Mouse (Mus musculus): ENCODE results near the gene Socs5. TPM values are rescaled to one million over a fixed set of nuclear protein-coding genes. Genes with fewer than 3 reads are reported as not detected.
A peak's percentile ranks its signal among the peaks of the same experiment; 100 is the strongest.

The Socs5 gene
- polyA plus RNA-seq, 1 experiment from 2014 or later: 15.5 TPM

DNA sequence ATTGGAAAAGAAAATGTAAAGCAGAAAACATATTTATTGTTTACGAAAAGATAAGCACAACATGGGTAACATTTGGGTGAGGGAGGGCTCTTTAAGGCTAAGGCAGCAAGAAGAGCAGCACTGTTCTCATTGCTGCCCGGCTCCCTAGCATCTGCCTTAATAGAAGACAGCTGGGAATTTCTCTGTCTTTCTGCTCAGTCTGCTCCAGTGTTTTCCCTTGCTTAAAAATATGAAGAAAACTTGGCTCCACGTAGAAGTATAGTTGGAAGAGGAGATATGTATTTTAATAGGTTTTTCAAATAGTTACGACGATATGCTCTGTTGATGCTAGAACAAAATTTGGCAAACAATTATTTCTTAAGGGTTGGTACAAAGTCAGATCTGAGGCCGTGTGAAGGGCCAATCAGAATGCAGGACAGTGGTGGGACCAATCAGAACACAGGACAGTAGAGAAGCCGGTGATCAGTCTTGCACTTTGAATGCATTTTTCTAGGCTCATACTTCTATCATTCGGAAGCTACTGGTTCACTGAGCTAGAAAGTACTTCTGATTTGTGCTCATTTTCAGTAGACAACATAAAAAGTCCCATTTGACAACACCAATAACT, 39.0 kb downstream of the Socs5 start:
- no peak overlapping the region for H3K4me3 ChIP-seq
- H3K4me1 ChIP-seq: peaks cover 18% of the 10 kb centered on the region
- no peak overlapping the region for H3K27ac ChIP-seq
- WGBS: 59% methylated on average over 8 of the region's 8 CpGs
- no peak overlapping the region for H3K4me2 ChIP-seq
- no peaks in the 10 kb centered on the region for H3K9me3 ChIP-seq
- no peaks in the 10 kb centered on the region for H3K36me3 ChIP-seq
- no peak overlapping the region for H3K9ac ChIP-seq
- no peak for ATAC-seq (ENCODE audit: insufficient number of reproducible peaks, low FRiP score, low TSS enrichment, low read depth)
- H3K27me3 ChIP-seq: no peaks in the 10 kb centered on the region

DNA sequence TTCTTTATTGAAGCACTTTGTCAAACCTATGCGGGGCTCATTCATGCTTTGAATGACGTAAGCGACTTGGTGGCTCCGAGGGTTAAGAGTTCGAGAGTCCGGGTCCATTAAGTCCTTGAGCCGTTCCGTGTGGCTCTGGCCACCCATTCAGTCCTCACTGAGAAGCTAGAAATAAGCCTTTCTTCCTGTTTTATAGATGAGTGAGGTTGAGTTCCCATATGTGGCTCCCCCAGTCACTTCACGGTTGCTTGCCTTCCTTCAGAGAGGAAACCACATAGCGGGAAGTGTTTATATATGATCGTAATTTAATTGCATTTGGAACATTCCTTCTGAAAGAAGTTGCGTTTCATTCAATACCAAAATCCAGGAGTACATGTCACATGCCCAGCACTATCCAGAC, 42.3 kb downstream of the Socs5 start:
- Histone ChIP-seq H3K9me3 (no peaks in the 10 kb centered on the region), H3K4me3 (no peak overlapping the region), H3K27me3 (no peaks in the 10 kb centered on the region), H3K27ac (peak overlapping the region; percentile 64; the same call in 1 of the 2 replicates), H3K4me2 (no peak overlapping the region), H3K9ac (no peak overlapping the region), H3K36me3 (no peaks in the 10 kb centered on the region), H3K4me1 (peaks cover 13% of the 10 kb centered on the region; the same call in 1 of the 2 replicates)
- 62% methylated on average over 12 of the region's 12 CpGs for WGBS
- no peak for ATAC-seq (ENCODE audit: insufficient number of reproducible peaks, low FRiP score, low TSS enrichment, low read depth)

DNA sequence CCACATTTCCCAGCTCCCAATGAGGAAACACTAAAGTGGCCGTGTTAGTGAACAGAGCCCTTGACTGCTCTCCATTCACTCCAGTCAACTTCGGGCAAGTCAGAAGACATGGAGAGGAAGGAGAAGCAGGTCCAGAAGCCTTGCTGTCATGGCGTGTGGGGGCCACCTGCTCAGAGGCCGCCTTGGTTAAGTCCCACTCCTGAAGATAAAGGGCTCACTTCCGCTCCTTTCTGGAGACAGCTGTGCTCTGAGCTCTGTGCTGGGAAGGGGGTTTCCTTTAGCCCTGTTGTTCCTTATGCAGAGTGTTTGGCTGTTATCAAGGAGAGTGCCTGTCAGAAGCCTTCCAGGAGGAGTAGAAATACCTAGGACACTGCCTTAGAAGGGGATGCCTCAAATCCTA, 45.5 kb downstream of the Socs5 start:
- ATAC-seq (ENCODE audit: insufficient number of reproducible peaks, low FRiP score, low TSS enrichment, low read depth): no peak
- no peak overlapping the region for H3K27ac ChIP-seq
- WGBS: 41% methylated on average over 5 of the region's 5 CpGs
- H3K27me3 ChIP-seq: no peaks in the 10 kb centered on the region
- H3K36me3 ChIP-seq: no peaks in the 10 kb centered on the region
- H3K4me1 ChIP-seq: peaks cover 13% of the 10 kb centered on the region; the same call in 1 of the 2 replicates
- H3K4me2 ChIP-seq: no peak overlapping the region
- no peaks in the 10 kb centered on the region for H3K9me3 ChIP-seq
- no peak overlapping the region for H3K4me3 ChIP-seq
- no peak overlapping the region for H3K9ac ChIP-seq

DNA sequence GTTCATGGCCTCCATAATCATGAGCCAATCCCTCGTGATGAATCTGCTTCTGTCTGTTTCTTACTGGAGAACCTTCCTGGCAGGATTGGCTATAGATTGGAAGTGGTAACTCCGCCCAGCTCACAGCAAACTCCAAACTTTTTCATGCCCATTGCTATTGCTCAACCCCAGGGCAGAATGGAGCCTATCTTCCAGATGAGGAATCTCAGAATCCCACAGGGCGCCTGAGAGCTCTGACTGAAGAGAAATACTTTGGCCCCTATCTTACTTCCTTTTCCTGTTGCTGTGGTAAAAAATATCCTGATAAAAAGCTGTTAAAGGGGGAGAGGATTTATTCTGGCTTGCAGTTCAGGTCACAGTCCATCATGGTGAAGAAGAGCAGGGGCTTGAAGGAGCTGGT, 48.2 kb downstream of the Socs5 start:
- WGBS: 79% methylated on average over 3 of the region's 3 CpGs

DNA sequence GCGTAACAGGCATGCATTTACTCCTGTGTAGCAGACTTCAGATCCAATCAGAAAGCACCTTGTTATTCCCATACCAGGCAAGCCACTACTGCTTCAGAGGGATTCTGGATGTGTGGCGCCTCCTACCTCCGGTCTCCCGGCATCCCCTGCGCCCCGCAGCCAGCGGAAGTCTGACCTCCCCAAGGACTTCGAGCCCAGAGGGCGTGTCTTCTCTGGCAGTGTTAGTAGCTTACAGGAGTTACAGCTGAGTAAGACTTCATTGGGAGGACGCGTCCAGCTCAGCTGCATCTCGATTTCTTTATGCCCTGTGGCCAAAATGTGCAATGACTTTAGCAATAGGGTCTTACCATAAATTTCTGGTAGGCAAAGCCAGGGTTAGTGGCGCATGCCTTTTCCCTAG, 50.3 kb downstream of the Socs5 start:
- Histone ChIP-seq H3K4me2 (no peak overlapping the region), H3K9ac (no peak overlapping the region), H3K27ac (no peak overlapping the region), H3K4me1 (0 out of 2 replicates have a peak, but pooled peaks cover 4% of the 10 kb centered on the region), H3K36me3 (no peaks in the 10 kb centered on the region), H3K9me3 (no peaks in the 10 kb centered on the region), H3K27me3 (no peaks in the 10 kb centered on the region), H3K4me3 (no peak overlapping the region)
- no peak for ATAC-seq (ENCODE audit: insufficient number of reproducible peaks, low FRiP score, low TSS enrichment, low read depth)
- 59% methylated on average over 13 of the region's 13 CpGs for WGBS

More for the DNA sequence above, 48.2 kb downstream of the Socs5 start:
- Histone ChIP-seq H3K4me3 (no peak overlapping the region), H3K36me3 (no peaks in the 10 kb centered on the region), H3K27me3 (no peaks in the 10 kb centered on the region), H3K4me1 (peaks cover 2% of the 10 kb centered on the region; the same call in 1 of the 2 replicates), H3K9ac (0 out of 2 replicates have a peak overlapping the region, but pooled peaks have one; percentile 2), H3K9me3 (no peaks in the 10 kb centered on the region), H3K4me2 (no peak overlapping the region), H3K27ac (no peak overlapping the region)
- no peak for ATAC-seq (ENCODE audit: insufficient number of reproducible peaks, low FRiP score, low TSS enrichment, low read depth)

DNA sequence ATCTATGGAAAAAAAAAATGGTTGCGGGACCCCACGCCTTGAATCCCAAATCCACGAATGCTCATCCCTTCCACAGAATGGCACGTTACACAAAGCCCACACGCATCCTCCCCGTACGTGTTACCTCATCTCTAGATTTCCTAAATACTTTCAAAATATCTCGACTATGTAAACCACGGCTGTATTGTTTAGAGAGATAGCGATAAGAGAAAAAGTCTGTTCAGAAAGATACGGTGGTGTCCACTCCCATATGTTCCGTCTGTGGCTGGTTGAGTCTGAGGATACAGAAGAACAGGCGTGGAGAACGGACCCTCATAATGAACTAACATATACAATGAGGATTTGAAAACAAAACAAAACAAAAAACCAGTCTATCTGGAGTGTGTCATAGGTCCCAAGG, 51.1 kb downstream of the Socs5 start:
- 94% methylated on average over 14 of the region's 14 CpGs for WGBS
- H3K4me2 ChIP-seq: no peak overlapping the region
- H3K4me1 ChIP-seq: 0 out of 2 replicates have a peak, but pooled peaks cover 4% of the 10 kb centered on the region
- no peak overlapping the region for H3K9ac ChIP-seq
- no peak overlapping the region for H3K4me3 ChIP-seq
- no peak for ATAC-seq (ENCODE audit: insufficient number of reproducible peaks, low FRiP score, low TSS enrichment, low read depth)
- H3K36me3 ChIP-seq: no peaks in the 10 kb centered on the region
- H3K9me3 ChIP-seq: no peaks in the 10 kb centered on the region
- no peaks in the 10 kb centered on the region for H3K27me3 ChIP-seq
- no peak overlapping the region for H3K27ac ChIP-seq

DNA sequence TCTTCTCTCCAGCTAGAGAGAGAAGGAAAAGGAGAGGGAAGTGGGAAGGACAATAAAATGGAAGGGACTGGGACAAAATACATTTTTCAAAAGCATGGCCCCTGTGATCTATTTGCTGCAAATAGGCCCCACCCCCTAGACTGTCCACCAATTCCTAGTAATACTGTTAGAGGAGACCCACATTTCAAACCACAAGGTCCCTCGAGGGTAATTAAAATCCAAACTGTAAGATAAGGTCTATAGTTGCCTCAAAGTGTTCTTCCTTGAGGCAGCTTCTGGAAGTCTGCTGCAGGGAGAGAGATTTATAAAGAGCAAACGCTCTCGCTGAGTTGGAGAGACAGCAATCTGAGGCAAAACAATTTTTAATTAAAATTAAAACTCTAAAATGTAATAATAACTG, 52.8 kb downstream of the Socs5 start:
- H3K4me2 ChIP-seq: no peak overlapping the region
- H3K9ac ChIP-seq: no peak overlapping the region
- ATAC-seq (ENCODE audit: insufficient number of reproducible peaks, low FRiP score, low TSS enrichment, low read depth): no peak
- H3K9me3 ChIP-seq: no peaks in the 10 kb centered on the region
- peaks cover 12% of the 10 kb centered on the region for H3K4me1 ChIP-seq
- WGBS: 73% methylated on average over 3 of the region's 3 CpGs
- H3K4me3 ChIP-seq: no peak overlapping the region
- H3K36me3 ChIP-seq: no peaks in the 10 kb centered on the region
- no peaks in the 10 kb centered on the region for H3K27me3 ChIP-seq
- H3K27ac ChIP-seq: no peak overlapping the region

DNA sequence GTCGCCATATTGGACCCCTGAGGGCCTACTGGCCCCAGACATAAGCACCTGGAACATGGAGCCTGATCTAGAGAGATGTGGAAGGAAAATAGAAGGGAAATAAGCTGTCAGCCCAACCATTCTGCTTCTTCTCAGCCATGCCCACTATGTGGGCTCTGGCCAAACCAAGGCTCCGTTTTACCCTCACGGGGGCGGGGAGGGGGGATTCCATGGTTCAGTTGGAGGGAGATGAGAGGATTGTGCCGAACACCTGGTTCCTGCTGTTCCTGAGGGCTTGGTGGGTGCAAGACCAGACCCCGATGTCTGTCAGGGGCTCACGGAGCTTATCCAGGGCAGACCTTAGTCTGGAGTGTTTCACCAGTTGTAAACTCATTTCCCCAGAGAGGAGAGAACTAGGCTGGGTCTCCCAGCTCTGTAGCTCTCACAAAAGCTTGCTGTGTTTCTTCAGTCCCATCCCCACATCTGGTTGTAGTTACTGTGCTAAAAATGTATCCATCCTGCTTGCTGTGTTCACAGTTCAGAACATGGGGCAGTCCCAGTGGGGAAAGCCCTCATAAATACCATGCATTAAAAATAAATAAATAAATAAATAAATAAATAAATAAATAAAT, 56.9 kb downstream of the Socs5 start:
- WGBS: 42% methylated on average over 7 of the region's 7 CpGs
- Histone ChIP-seq H3K9me3 (no peaks in the 10 kb centered on the region), H3K4me2 (no peak overlapping the region), H3K4me3 (no peak overlapping the region), H3K9ac (no peak overlapping the region), H3K36me3 (no peaks in the 10 kb centered on the region), H3K4me1 (peaks cover 12% of the 10 kb centered on the region), H3K27ac (peak overlapping the region; percentile 75), H3K27me3 (no peaks in the 10 kb centered on the region)
- ATAC-seq (ENCODE audit: insufficient number of reproducible peaks, low FRiP score, low TSS enrichment, low read depth): peak; percentile 77; the same call in 1 of the 2 replicates

DNA sequence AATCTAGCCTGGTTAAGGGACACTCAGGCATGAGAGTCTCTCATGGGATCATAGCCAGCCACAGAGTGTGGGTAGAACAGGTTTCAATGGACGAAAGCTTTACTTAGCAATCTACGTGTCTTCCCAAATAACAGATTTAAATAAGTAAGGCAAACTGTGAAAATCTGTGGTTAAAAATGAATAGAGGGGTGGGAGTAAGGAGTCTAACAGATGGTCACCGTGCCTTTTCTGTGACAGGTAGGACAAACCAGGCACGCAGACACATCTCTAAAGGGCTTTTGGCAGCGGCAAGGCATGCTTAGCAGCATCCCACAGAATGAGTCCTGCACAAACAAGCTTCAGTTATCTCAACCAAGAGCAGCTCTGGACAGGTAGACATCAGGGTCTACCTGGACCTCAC, 59.9 kb downstream of the Socs5 start:
- H3K27me3 ChIP-seq: no peaks in the 10 kb centered on the region
- 91% methylated on average over 5 of the region's 5 CpGs for WGBS
- H3K4me2 ChIP-seq: no peak overlapping the region
- H3K27ac ChIP-seq: no peak overlapping the region
- no peak overlapping the region for H3K9ac ChIP-seq
- H3K9me3 ChIP-seq: no peaks in the 10 kb centered on the region
- no peak overlapping the region for H3K4me3 ChIP-seq
- peaks cover 8% of the 10 kb centered on the region for H3K4me1 ChIP-seq
- ATAC-seq (ENCODE audit: insufficient number of reproducible peaks, low FRiP score, low TSS enrichment, low read depth): no peak
- no peaks in the 10 kb centered on the region for H3K36me3 ChIP-seq

DNA sequence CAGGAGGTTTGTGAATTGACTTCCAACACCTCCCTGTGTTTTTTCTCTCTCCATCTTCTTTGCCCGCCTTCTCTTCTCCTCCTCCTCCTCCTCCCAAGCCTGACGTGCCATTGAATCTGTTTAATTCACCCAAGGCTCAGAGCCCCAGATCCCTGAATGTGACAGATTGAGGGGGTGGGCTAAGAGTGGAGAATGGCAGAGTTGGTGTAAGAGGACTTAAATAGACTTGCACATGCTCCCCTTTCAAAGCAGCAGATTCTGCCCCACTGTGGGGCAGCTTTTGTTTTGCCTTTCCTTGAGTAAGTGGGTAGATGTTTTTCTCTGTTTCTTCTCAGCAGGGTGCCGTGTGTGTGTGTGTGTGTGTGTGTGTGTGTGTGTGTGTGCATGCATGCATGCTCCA, 61.6 kb downstream of the Socs5 start:
- no peak overlapping the region for H3K4me3 ChIP-seq
- no peaks in the 10 kb centered on the region for H3K9me3 ChIP-seq
- WGBS: 66% methylated on average over 3 of the region's 3 CpGs

DNA sequence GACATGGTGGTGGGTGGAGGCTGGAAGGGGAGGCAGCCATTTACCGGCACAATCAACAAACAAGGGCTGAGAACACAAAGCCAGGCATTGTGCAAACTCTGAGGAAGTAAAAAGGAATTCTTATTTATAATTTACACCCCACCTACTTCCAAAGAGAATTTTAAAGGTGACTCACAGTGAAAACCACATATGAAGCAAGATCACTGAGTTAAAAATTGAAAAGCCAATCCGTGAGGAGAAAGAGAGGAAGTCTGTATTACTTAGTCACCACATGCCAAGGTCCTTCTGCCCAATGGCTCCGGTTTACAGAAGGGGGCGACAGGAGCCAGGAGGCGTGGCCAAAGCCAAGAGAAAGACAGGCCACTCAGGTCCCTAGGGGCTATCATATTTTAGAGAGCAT, 62.9 kb downstream of the Socs5 start:
- Histone ChIP-seq H3K9ac (no peak overlapping the region), H3K36me3 (no peaks in the 10 kb centered on the region), H3K4me2 (no peak overlapping the region), H3K9me3 (no peaks in the 10 kb centered on the region), H3K27me3 (no peaks in the 10 kb centered on the region), H3K27ac (no peak overlapping the region), H3K4me3 (no peak overlapping the region), H3K4me1 (peaks cover 14% of the 10 kb centered on the region)
- no peak for ATAC-seq (ENCODE audit: insufficient number of reproducible peaks, low FRiP score, low TSS enrichment, low read depth)
- WGBS: 34% methylated on average over 5 of the region's 5 CpGs

More for the DNA sequence above, 61.6 kb downstream of the Socs5 start:
- Histone ChIP-seq H3K4me1 (peaks cover 11% of the 10 kb centered on the region), H3K36me3 (no peaks in the 10 kb centered on the region), H3K27me3 (no peaks in the 10 kb centered on the region), H3K9ac (no peak overlapping the region), H3K4me2 (no peak overlapping the region), H3K27ac (no peak overlapping the region)
- ATAC-seq (ENCODE audit: insufficient number of reproducible peaks, low FRiP score, low TSS enrichment, low read depth): no peak

DNA sequence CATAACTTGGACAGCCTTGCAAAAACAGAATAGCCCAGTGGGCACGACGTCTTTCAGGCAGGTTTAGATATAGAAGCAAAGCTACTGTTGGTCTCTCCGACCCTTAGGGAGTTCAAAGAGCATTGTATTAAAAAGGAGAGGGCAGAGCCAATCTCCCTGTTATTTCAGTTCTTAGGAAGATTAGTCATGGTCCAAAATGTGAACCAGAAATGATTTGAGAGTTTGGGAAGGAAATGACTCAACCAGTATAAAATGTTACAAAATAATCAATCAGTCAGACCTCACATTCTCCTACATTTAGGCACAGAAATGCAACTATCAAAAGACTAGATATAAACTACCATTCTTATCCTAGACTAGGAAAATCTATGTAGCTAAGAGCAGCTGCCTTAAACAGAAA, 64.6 kb downstream of the Socs5 start:
- no peak for ATAC-seq (ENCODE audit: insufficient number of reproducible peaks, low FRiP score, low TSS enrichment, low read depth)
- no peak overlapping the region for H3K4me3 ChIP-seq
- H3K4me2 ChIP-seq: no peak overlapping the region
- H3K9me3 ChIP-seq: no peaks in the 10 kb centered on the region
- H3K4me1 ChIP-seq: peaks cover 26% of the 10 kb centered on the region
- no peak overlapping the region for H3K27ac ChIP-seq
- no peaks in the 10 kb centered on the region for H3K36me3 ChIP-seq
- WGBS: 82% methylated on average over 3 of the region's 3 CpGs
- H3K9ac ChIP-seq: no peak overlapping the region
- H3K27me3 ChIP-seq: no peaks in the 10 kb centered on the region
